Mouse (Mus musculus) sigmoid colon, adult 10 weeks (tissue): ENCODE results near the gene Gpr34. TPM values are rescaled to one million over a fixed set of nuclear protein-coding genes. Genes with fewer than 3 reads are reported as not detected.

ENCODE experiments used
- polyA plus RNA-seq: library from polyadenylated mRNA; stranded (reverse); fragments of 350-450 nt; fragmentation: Illumina TruSeq; extraction: RNeasy Lipid Tissue Mini Kit (QIAGEN cat#74804); gene quantifications from one replicate; pipeline ENCODE4 v1.2.3, GENCODE M21; 2014; ENCODE audit warnings: low read depth, low replicate concordance

Gpr34 gene
- polyA plus RNA-seq = 25.2 TPM

DNA sequence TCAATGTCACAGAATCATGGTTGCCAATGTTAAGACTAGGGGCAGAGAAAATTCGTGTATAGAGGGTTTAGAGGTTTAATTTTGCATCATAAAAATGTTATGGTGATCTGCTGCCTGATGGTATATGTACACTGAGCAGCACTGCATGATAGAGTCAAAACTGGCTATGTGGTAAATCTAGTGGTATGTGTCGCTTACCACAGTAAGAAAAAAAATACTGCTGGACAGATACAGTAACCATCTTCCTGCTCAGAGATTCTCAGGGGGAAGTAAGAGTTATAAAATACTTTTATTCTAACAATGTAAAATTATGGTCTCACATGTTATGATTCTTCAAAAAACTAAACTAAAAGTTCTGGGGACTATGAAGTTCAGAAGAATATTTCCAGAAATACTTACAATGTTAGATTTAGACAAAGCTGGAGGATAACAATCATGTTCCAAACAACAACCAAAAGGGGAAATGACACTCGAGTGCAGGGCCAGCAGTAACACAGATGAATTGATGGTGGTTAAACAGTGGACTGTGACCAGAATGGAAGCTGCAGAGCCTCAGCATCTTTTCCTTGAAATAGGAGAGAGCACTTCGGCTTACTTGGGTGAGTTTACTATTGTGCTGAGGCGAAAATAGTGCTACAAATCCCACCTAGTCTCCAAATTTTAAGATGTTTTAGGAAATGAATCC is at the start of gene Gpr34:
TSS of gene Gpr34 (plus strand) at position 491 of the 685 bp plus-strand sequence.

DNA sequence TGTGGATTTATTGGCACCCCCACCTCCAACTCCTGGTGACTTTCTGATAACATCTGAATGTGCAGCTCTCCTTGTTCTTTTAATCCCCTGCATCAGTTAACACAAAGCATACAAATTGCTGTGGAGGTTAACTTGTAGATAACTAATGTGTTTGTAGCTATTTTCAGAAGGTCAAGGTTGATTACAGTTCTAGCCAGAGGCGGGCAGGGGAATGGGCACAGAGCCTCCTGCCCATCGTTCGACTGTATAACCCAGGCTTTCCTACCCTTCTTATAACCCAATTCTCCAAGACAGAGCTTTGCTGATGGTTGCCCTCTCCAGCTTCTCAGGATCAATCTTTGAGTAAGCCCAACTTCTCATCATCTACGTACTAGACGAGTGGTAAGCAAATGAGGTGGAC is 29.2 kb downstream of the Gpr34 start, which contains the start of gene Gpr82:
TSS of gene Gpr82 (plus strand) at position 301 of the 400 bp plus-strand sequence.

Other genes starting within 250 kb of the Gpr34 start
- 0.22 TPM for gene Nyx, start 166.0 kb upstream of the Gpr34 start, polyA plus RNA-seq
- gene Gpr82, start 29.3 kb downstream of the Gpr34 start, polyA plus RNA-seq = 1.3 TPM
- 103 TPM for gene Cask, start 219.3 kb downstream of the Gpr34 start, polyA plus RNA-seq